Mouse (Mus musculus) liver, embryonic 14.5 days (tissue): ENCODE data around the gene Tap1.
"Not testable (repeated sequence)": the region's sequence is repeated elsewhere in the genome, so short reads cannot be mapped to it uniquely, and the experiment has no call there.

Experiments
- CTCF ChIP-seq: IDR thresholded peaks from 2 replicates; pipeline ENCODE4 v1.5.1; 2016; ENCODE audit warnings: antibody characterized with exemption, low read depth, control low read depth
- EP300 ChIP-seq: IDR thresholded peaks from 2 replicates; pipeline ENCODE4 v1.6.1; 2016; ENCODE audit warnings: antibody characterized with exemption, low read depth

DNA sequence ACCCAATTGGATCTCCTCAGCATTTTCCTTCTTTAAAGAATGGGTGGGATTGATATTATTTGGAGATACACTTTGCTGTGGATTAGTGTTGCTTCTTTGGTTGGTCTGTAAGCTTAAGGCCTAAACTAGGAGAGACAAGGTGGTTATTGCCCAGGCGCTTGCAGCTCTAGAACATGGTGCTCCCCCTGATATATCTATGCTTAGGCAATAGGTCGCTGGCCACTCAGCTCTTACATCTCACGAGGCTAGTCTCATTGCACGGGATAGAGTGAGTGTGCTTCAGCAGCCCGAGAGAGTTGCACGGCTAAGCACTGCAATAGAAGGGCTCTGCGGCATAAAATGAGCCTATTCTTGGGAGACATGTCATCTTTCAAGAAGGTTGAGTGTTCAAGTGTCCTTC lies 44.7 kb downstream of the Tap1 start:
- TF ChIP-seq CTCF, EP300: not testable (repeated sequence)
